Mouse (Mus musculus) testis, postnatal 10 days (tissue): Measurements from ENCODE around the gene Slc35d3.
A peak's percentile ranks its signal among the peaks of the same experiment; 100 is the strongest.

ENCODE experiments used
- DNase-seq: peaks from one replicate; pipeline ENCODE4 v3.0.0; 2021; ENCODE audit warnings: low spot score

Gene Slc35d3

GRCm38 (mm10) chr10:19850998-19851691 is at the start of gene Slc35d3:
Gene Slc35d3, minus strand, starts transcription at chr10:19851459.
- DNase-seq: peak; percentile 50

GRCm38 (mm10) chr10:19900191-19900590 is 48.9 kb upstream of the Slc35d3 start:
- DNase-seq: no peak

GRCm38 (mm10) chr10:19893976-19894375 is 42.7 kb upstream of the Slc35d3 start:
- peak; percentile 51 for DNase-seq

- DNase-seq: no peak
Observed at GRCm38 (mm10) chr10:19893146-19893545, 41.9 kb upstream of the Slc35d3 start.

GRCm38 (mm10) chr10:19891686-19892085 is 40.4 kb upstream of the Slc35d3 start:
- no peak for DNase-seq

- DNase-seq: no peak
Observed at GRCm38 (mm10) chr10:19889908-19890307, 38.6 kb upstream of the Slc35d3 start.

GRCm38 (mm10) chr10:19886249-19886648 is 35.0 kb upstream of the Slc35d3 start:
- DNase-seq: no peak

- no peak for DNase-seq
Observed at GRCm38 (mm10) chr10:19884409-19884808, 33.1 kb upstream of the Slc35d3 start.

GRCm38 (mm10) chr10:19880437-19880836 is 29.2 kb upstream of the Slc35d3 start:
- no peak for DNase-seq

GRCm38 (mm10) chr10:19879161-19879560 is 27.9 kb upstream of the Slc35d3 start:
- DNase-seq: no peak

GRCm38 (mm10) chr10:19877679-19878078 is 26.4 kb upstream of the Slc35d3 start:
- DNase-seq: no peak

- no peak for DNase-seq
Observed at GRCm38 (mm10) chr10:19877257-19877656, 26.0 kb upstream of the Slc35d3 start.

GRCm38 (mm10) chr10:19876669-19877068 is 25.4 kb upstream of the Slc35d3 start:
- DNase-seq: no peak

- no peak for DNase-seq
Observed at GRCm38 (mm10) chr10:19875346-19875745, 24.1 kb upstream of the Slc35d3 start.

- DNase-seq: no peak
Observed at GRCm38 (mm10) chr10:19855597-19856306, 4.5 kb upstream of the Slc35d3 start.

- DNase-seq: no peak
Observed at GRCm38 (mm10) chr10:19853609-19854008, 2.4 kb upstream of the Slc35d3 start.

- DNase-seq: no peak
Observed at GRCm38 (mm10) chr10:19852776-19853175, 1.5 kb upstream of the Slc35d3 start.

- peak; percentile 43 for DNase-seq
Observed at GRCm38 (mm10) chr10:19850544-19850997, 688 bp downstream of the Slc35d3 start.

- peak; percentile 43 for DNase-seq
Observed at GRCm38 (mm10) chr10:19849771-19850365, 1.4 kb downstream of the Slc35d3 start.

GRCm38 (mm10) chr10:19848928-19849770 is 2.1 kb downstream of the Slc35d3 start:
- no peak for DNase-seq

- no peak for DNase-seq
Observed at GRCm38 (mm10) chr10:19839836-19840235, 11.4 kb downstream of the Slc35d3 start.
